Mouse (Mus musculus) stomach, postnatal 0 days (tissue): ENCODE results near the gene Arl8a. TPM values are rescaled to one million over a fixed set of nuclear protein-coding genes. Genes with fewer than 3 reads are reported as not detected.
A peak's percentile ranks its signal among the peaks of the same experiment; 100 is the strongest.
"Not testable (repeated sequence)": the region's sequence is repeated elsewhere in the genome, so short reads cannot be mapped to it uniquely, and the experiment has no call there.

ENCODE experiments used
- ATAC-seq: fragments of 200-750 bp; cut with Nextera tagmentation; 2 replicates; pipeline ENCODE4 v1.8.0; 2017; ENCODE audit not compliant: low FRiP score, low TSS enrichment
- DNase-seq: peaks from one replicate; pipeline ENCODE4 v3.0.0-alpha.2; 2016; ENCODE audit warnings: low spot score
- H3K27ac ChIP-seq: fragments of 300-500 bp; sonication (generic); replicated peaks from 2 replicates; pipeline ENCODE4 v1.5.1; 2014; ENCODE audit warnings: mild to moderate bottlenecking, control low read depth
- H3K27me3 ChIP-seq: fragments of 300-500 bp; sonication (generic); 2 replicates; pipeline ENCODE4 v1.6.1; 2014; ENCODE audit warnings: low read length; ENCODE audit not compliant: control insufficient read depth, insufficient read depth
- H3K36me3 ChIP-seq: fragments of 300-500 bp; sonication (generic); 2 replicates; pipeline ENCODE4 v1.6.1; 2014; ENCODE audit warnings: low read length, mixed read lengths; ENCODE audit not compliant: control insufficient read depth, insufficient read depth
- H3K4me1 ChIP-seq: fragments of 300-500 bp; sonication (generic); replicated peaks from 2 replicates; pipeline ENCODE4 v1.6.1; 2014; ENCODE audit warnings: antibody characterized with exemption; ENCODE audit not compliant: control insufficient read depth, insufficient read depth
- H3K4me2 ChIP-seq: fragments of 300-500 bp; sonication (generic); replicated peaks from 2 replicates; pipeline ENCODE4 v1.6.1; 2014; ENCODE audit warnings: low read depth, mild to moderate bottlenecking, control low read depth, moderate library complexity
- H3K4me3 ChIP-seq: fragments of 300-500 bp; sonication (generic); 2 replicates; pipeline ENCODE4 v1.5.1; 2014; ENCODE audit warnings: low read depth, low read length, control low read depth
- H3K9ac ChIP-seq: fragments of 300-500 bp; sonication (generic); 2 replicates; pipeline ENCODE4 v1.6.1; 2014; ENCODE audit warnings: mild to moderate bottlenecking, low read length, control low read depth, mixed read lengths
- H3K9me3 ChIP-seq: fragments of 300-500 bp; sonication (generic); 2 replicates; pipeline ENCODE4 v1.6.1; 2016; ENCODE audit warnings: low read length; ENCODE audit not compliant: control insufficient read depth
- CTCF ChIP-seq: IDR thresholded peaks from 2 replicates; pipeline ENCODE4 v1.5.1; 2016; ENCODE audit warnings: antibody characterized with exemption, low read depth, mild to moderate bottlenecking, moderate library complexity
- EP300 ChIP-seq: optimal IDR thresholded peaks from 2 replicates; pipeline ENCODE3; 2016; ENCODE audit warnings: antibody characterized with exemption
- WGBS: fragments of 180-500 bp; shearing (Covaris S2); extraction: QIAGEN DNeasy Blood & Tissue Kit; methylation state at CpG from one replicate; pipeline ENCODE4 v1.1.7; 2014; 5-methylcytosine and 5-hydroxymethylcytosine counted together
- polyA plus RNA-seq: library from polyadenylated mRNA; unstranded; fragments of >200 nt; fragmentation: Nextera tagmentation; extraction: Ambion mirVana; gene quantifications from 2 replicates; pipeline ENCODE4 v1.2.1, GENCODE M21; 2015

The Arl8a gene
- polyA plus RNA-seq, 1 experiment from 2014 or later = 42.2 TPM

- Histone ChIP-seq H3K9me3 (no peaks in the 10 kb centered on the region), H3K36me3 (no peaks in the 10 kb centered on the region), H3K4me3 (no peak overlapping the region), H3K4me1 (no peaks in the 10 kb centered on the region), H3K27me3 (no peaks in the 10 kb centered on the region), H3K9ac (no peak overlapping the region), H3K27ac (no peak overlapping the region), H3K4me2 (no peak overlapping the region)
- ATAC-seq (no peak), DNase-seq (no peak)
- 89% methylated on average over 4 of the region's 4 CpGs for WGBS
- TF ChIP-seq CTCF (no peak), EP300 (no peak)
Measured at GRCm38 (mm10) chr1:135189186-135189585, 42.6 kb downstream of the Arl8a start.

DNA sequence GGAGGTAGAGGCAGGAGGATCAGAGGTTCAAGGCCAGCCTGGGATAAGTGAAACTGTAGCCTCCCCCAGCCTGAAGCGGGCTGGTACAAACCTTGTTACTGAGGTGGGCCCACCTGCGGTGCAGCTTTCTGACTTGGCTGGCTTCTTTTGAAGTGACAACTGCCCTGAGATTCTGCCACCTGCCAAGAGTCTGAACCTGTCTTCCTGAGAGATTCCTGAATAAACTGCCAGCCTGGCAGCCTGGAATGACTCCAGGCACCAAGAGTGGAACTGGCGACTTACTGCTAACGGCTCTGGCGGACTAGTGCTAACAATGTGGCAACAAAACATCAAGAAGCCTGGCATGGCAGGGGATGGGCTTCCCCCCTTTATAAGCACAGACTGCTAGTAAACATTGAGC, 47.7 kb downstream of the Arl8a start:
- not testable (repeated sequence) for H3K4me3 ChIP-seq, H3K36me3 ChIP-seq, H3K27me3 ChIP-seq, H3K9ac ChIP-seq, H3K4me1 ChIP-seq, ATAC-seq, DNase-seq, H3K4me2 ChIP-seq, H3K9me3 ChIP-seq
- H3K27ac ChIP-seq = 0 out of 2 replicates have a peak overlapping the region, but pooled peaks have one; percentile 24
- 71% methylated on average over 5 of the region's 5 CpGs for WGBS

DNA sequence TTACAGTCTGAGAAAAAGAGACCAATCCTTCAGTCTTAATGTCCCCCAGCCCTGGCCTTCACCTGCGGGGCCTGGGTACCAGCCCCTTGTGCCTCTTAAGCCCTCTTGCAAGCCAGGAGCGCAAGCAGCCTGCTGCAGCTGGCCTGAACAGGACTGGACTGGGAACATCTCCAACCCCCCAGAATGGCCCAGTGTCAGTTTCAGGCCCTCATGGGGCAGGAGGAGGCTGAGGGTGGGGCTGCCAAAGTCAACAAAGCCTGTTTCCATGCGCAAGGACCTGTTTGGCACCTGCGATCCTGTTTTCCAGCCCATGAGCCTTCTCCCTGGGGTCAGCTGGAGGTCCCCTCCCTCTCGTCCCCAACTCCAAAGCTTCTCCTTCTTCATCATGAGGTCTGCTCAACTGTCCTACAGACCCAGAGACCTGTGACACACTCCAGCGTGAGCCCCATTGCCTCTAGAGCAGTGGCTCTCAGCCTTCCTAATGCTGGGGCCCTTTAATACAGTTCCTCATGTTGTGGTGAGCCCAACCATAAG, 49.4 kb downstream of the Arl8a start:
- 57% methylated on average over 6 of the region's 6 CpGs for WGBS
- Histone ChIP-seq H3K27me3 (no peaks in the 10 kb centered on the region), H3K9me3 (no peaks in the 10 kb centered on the region), H3K4me2 (no peak overlapping the region), H3K4me3 (no peak overlapping the region), H3K4me1 (0 out of 2 replicates have a peak, but pooled peaks cover 2% of the 10 kb centered on the region), H3K36me3 (no peaks in the 10 kb centered on the region), H3K9ac (no peak overlapping the region), H3K27ac (peak overlapping the region; percentile 65)
- ATAC-seq (no peak), DNase-seq (peak; percentile 65)
- TF ChIP-seq CTCF = no peak
- no peak for TF ChIP-seq EP300

- H3K4me3 ChIP-seq = no peak overlapping the region
- H3K27me3 ChIP-seq = no peaks in the 10 kb centered on the region
- ATAC-seq (no peak), DNase-seq (no peak)
- H3K27ac ChIP-seq = peak overlapping the region; percentile 87
- 0 out of 2 replicates have a peak, but pooled peaks cover 2% of the 10 kb centered on the region for H3K4me1 ChIP-seq
- TF ChIP-seq EP300 (no peak), CTCF (no peak)
- H3K4me2 ChIP-seq = no peak overlapping the region
- WGBS = 47% methylated on average over 5 of the region's 5 CpGs
- H3K9ac ChIP-seq = no peak overlapping the region
- no peaks in the 10 kb centered on the region for H3K9me3 ChIP-seq
- no peaks in the 10 kb centered on the region for H3K36me3 ChIP-seq
Measured at GRCm38 (mm10) chr1:135198412-135198811, 51.8 kb downstream of the Arl8a start.

GRCm38 (mm10) chr1:135199014-135199819, 52.6 kb downstream of the Arl8a start:
- H3K4me3 ChIP-seq = no peak overlapping the region
- H3K27me3 ChIP-seq = no peaks in the 10 kb centered on the region
- H3K9ac ChIP-seq = no peak overlapping the region
- H3K4me2 ChIP-seq = peak overlapping the region; percentile 14; the same call in 1 of the 2 replicates
- H3K27ac ChIP-seq = peak overlapping the region; percentile 87
- H3K4me1 ChIP-seq = 0 out of 2 replicates have a peak, but pooled peaks cover 2% of the 10 kb centered on the region
- H3K9me3 ChIP-seq = no peaks in the 10 kb centered on the region
- ATAC-seq = peak; percentile 92
- no peak for TF ChIP-seq CTCF
- TF ChIP-seq EP300 = no peak
- no peaks in the 10 kb centered on the region for H3K36me3 ChIP-seq
- 8% methylated on average over 21 of the region's 21 CpGs for WGBS
- DNase-seq = peak; percentile 92

- 68% methylated on average over 4 of the region's 4 CpGs for WGBS
- no peak for TF ChIP-seq EP300
- TF ChIP-seq CTCF = no peak
- no peak for ATAC-seq
- H3K4me3 ChIP-seq = no peak overlapping the region
- no peaks in the 10 kb centered on the region for H3K27me3 ChIP-seq
- no peak for DNase-seq
- H3K9ac ChIP-seq = no peak overlapping the region
- no peak overlapping the region for H3K4me2 ChIP-seq
- H3K36me3 ChIP-seq = no peaks in the 10 kb centered on the region
- H3K4me1 ChIP-seq = 0 out of 2 replicates have a peak, but pooled peaks cover 2% of the 10 kb centered on the region
- no peak overlapping the region for H3K27ac ChIP-seq
- H3K9me3 ChIP-seq = no peaks in the 10 kb centered on the region
Measured at GRCm38 (mm10) chr1:135200400-135200799, 53.8 kb downstream of the Arl8a start.
